Mouse (Mus musculus): ENCODE data around the gene Tmem87b. TPM values are rescaled to one million over a fixed set of nuclear protein-coding genes. Genes with fewer than 3 reads are reported as not detected.
A peak's percentile ranks its signal among the peaks of the same experiment; 100 is the strongest.

Gene Tmem87b
- polyA plus RNA-seq, 1 experiment from 2014 or later = 45.3 TPM

DNA sequence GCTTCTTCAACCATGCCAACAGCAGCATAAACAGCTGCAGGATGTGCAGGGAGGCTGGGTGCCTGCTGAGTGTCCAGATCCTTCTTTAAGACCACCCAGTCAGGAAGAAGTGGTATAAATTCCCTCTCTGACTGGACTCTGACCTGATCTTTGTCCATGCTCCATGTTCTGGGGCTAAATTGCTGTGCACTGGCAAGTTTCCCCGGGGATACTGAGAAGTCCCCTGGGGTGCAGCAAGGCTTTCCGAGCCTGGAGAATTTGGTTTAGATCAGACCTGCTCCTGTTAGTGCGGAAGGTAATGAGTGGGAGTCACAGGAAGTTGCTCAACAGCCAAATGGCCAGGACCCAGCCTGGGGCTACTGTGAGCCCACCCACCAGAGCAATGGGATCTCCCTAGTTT, 47.1 kb downstream of the Tmem87b start:
- Histone ChIP-seq H3K27ac (ENCODE audit: low read length) (no peak overlapping the region), H3K9ac (replicated peaks; ENCODE audit: low read depth, low read length) (no peak overlapping the region), H3K4me3 (replicated peaks; ENCODE audit: low read length) (no peak overlapping the region), H3K4me2 (ENCODE audit: low read length) (no peak overlapping the region), H3K9me3 (ENCODE audit: control insufficient read depth, low read length) (no peaks in the 10 kb centered on the region), H3K4me1 (replicated peaks; ENCODE audit: control insufficient read depth, insufficient read depth, low read length) (peaks cover 7% of the 10 kb centered on the region), H3K27me3 (replicated peaks; ENCODE audit: control insufficient read depth, insufficient read depth, low read length) (peaks cover 4% of the 10 kb centered on the region; the same call in 1 of the 2 replicates), H3K36me3 (ENCODE audit: control insufficient read depth, insufficient read depth) (no peaks in the 10 kb centered on the region)
- WGBS = 64% methylated on average over 3 of the region's 3 CpGs
- no peak for ATAC-seq

DNA sequence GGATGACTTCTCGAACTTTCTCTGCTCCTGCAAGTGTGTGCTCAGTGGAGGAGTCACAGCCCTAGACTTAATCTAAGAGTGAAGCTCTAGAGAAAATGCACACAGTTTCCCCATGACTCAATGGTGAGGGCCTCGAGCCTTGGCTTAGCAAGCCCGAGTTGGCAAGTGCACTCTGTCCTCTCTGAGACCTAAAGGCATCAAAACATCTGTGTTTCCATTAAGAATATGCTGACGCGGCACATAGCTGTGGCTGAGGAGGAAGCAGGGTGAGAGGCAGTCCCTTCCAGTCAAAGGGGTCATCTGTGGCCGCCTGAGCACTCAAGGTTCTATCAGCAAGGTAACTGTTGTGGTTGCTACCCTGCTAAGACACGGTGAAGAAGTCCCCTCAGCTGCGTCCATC, 53.7 kb downstream of the Tmem87b start:
- H3K4me3 ChIP-seq (replicated peaks; ENCODE audit: low read length) = no peak overlapping the region
- H3K4me1 ChIP-seq (replicated peaks; ENCODE audit: control insufficient read depth, insufficient read depth, low read length) = no peaks in the 10 kb centered on the region
- no peaks in the 10 kb centered on the region for H3K9me3 ChIP-seq (ENCODE audit: control insufficient read depth, low read length)
- 81% methylated on average over 8 of the region's 8 CpGs for WGBS
- no peaks in the 10 kb centered on the region for H3K36me3 ChIP-seq (ENCODE audit: control insufficient read depth, insufficient read depth)
- H3K27ac ChIP-seq (ENCODE audit: low read length) = no peak overlapping the region
- no peaks in the 10 kb centered on the region for H3K27me3 ChIP-seq (replicated peaks; ENCODE audit: control insufficient read depth, insufficient read depth, low read length)
- ATAC-seq = no peak
- no peak overlapping the region for H3K9ac ChIP-seq (replicated peaks; ENCODE audit: low read depth, low read length)
- H3K4me2 ChIP-seq (ENCODE audit: low read length) = no peak overlapping the region

GRCm38 (mm10) chr2:128872256-128872655, 54.3 kb downstream of the Tmem87b start:
- 91% methylated on average over 9 of the region's 9 CpGs for WGBS
- ATAC-seq = no peak
- no peaks in the 10 kb centered on the region for H3K36me3 ChIP-seq (ENCODE audit: control insufficient read depth, insufficient read depth)
- no peak overlapping the region for H3K27ac ChIP-seq (ENCODE audit: low read length)
- no peak overlapping the region for H3K4me3 ChIP-seq (replicated peaks; ENCODE audit: low read length)
- no peak overlapping the region for H3K4me2 ChIP-seq (ENCODE audit: low read length)
- no peaks in the 10 kb centered on the region for H3K4me1 ChIP-seq (replicated peaks; ENCODE audit: control insufficient read depth, insufficient read depth, low read length)
- H3K27me3 ChIP-seq (replicated peaks; ENCODE audit: control insufficient read depth, insufficient read depth, low read length) = no peaks in the 10 kb centered on the region
- H3K9ac ChIP-seq (replicated peaks; ENCODE audit: low read depth, low read length) = no peak overlapping the region
- no peaks in the 10 kb centered on the region for H3K9me3 ChIP-seq (ENCODE audit: control insufficient read depth, low read length)

- no peaks in the 10 kb centered on the region for H3K36me3 ChIP-seq (ENCODE audit: control insufficient read depth, insufficient read depth)
Observed at GRCm38 (mm10) chr2:128875526-128875925, 57.6 kb downstream of the Tmem87b start.

DNA sequence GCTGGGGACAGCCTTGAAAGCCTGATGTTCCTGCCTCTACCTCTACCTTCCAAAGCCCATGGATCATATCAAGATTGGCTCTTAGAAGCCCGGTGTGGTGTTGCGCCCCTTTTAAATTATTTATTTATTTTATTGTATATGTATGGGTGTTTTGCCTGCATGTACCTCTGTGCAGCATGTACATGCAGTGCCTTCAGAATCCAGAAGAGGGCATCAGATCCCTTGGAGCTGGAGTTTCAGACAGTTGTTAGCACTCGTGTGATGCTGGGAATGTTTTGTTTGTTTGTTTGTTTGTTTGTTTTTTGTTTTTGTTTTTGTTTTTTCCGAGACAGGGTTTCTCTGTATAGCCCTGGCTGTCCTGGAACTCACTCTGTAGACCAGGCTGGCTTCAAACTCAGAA, 63.3 kb downstream of the Tmem87b start:
- 74% methylated on average over 4 of the region's 4 CpGs for WGBS
- no peak overlapping the region for H3K4me3 ChIP-seq (replicated peaks; ENCODE audit: low read length)

More at GRCm38 (mm10) chr2:128875526-128875925, 57.6 kb downstream of the Tmem87b start:
- no peak overlapping the region for H3K4me3 ChIP-seq (replicated peaks; ENCODE audit: low read length)
- WGBS = 81% methylated on average over 8 of the region's 8 CpGs
- H3K27me3 ChIP-seq (replicated peaks; ENCODE audit: control insufficient read depth, insufficient read depth, low read length) = no peaks in the 10 kb centered on the region
- no peak overlapping the region for H3K27ac ChIP-seq (ENCODE audit: low read length)
- H3K9me3 ChIP-seq (ENCODE audit: control insufficient read depth, low read length) = no peaks in the 10 kb centered on the region
- no peaks in the 10 kb centered on the region for H3K4me1 ChIP-seq (replicated peaks; ENCODE audit: control insufficient read depth, insufficient read depth, low read length)
- H3K4me2 ChIP-seq (ENCODE audit: low read length) = no peak overlapping the region
- H3K9ac ChIP-seq (replicated peaks; ENCODE audit: low read depth, low read length) = no peak overlapping the region
- no peak for ATAC-seq

DNA sequence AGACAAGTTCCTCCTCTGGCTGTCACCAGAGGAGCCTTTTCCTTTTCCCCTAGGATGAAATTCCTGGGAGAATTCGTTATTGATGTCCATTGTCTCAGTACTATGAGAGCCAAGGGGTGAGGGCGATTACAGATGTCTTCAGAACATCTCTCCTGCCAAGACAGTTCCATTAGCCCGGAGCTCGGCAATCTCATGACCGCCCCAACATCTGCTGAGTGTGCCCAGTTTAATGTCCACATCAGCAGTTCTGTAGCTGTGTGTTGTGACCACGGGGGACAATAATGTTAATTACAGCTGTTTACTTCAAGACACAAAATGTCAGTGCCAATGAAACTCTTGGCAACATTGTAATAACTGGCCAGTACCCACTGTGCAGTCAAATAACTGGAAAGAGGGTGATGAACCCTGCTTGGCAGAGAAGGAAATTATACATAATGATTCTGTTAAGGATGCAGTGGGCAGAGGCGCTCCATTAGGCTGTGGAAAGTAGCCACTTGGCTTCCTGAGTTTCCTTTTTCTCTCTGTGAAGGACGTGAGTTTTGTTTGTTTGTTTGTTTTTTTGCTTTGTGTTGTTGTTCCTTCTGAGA, 67.4 kb downstream of the Tmem87b start:
- Histone ChIP-seq H3K36me3 (ENCODE audit: control insufficient read depth, insufficient read depth) (no peaks in the 10 kb centered on the region), H3K4me2 (ENCODE audit: low read length) (no peak overlapping the region), H3K4me1 (replicated peaks; ENCODE audit: control insufficient read depth, insufficient read depth, low read length) (no peaks in the 10 kb centered on the region), H3K4me3 (replicated peaks; ENCODE audit: low read length) (no peak overlapping the region), H3K27me3 (replicated peaks; ENCODE audit: control insufficient read depth, insufficient read depth, low read length) (no peaks in the 10 kb centered on the region), H3K27ac (ENCODE audit: low read length) (no peak overlapping the region), H3K9ac (replicated peaks; ENCODE audit: low read depth, low read length) (no peak overlapping the region), H3K9me3 (ENCODE audit: control insufficient read depth, low read length) (no peaks in the 10 kb centered on the region)
- ATAC-seq = no peak
- WGBS = 78% methylated on average over 8 of the region's 8 CpGs

More for the DNA sequence above, 63.3 kb downstream of the Tmem87b start:
- H3K27ac ChIP-seq (ENCODE audit: low read length) = no peak overlapping the region
- no peaks in the 10 kb centered on the region for H3K36me3 ChIP-seq (ENCODE audit: control insufficient read depth, insufficient read depth)
- no peaks in the 10 kb centered on the region for H3K27me3 ChIP-seq (replicated peaks; ENCODE audit: control insufficient read depth, insufficient read depth, low read length)
- H3K4me2 ChIP-seq (ENCODE audit: low read length) = no peak overlapping the region
- ATAC-seq = no peak
- no peak overlapping the region for H3K9ac ChIP-seq (replicated peaks; ENCODE audit: low read depth, low read length)
- no peaks in the 10 kb centered on the region for H3K9me3 ChIP-seq (ENCODE audit: control insufficient read depth, low read length)
- H3K4me1 ChIP-seq (replicated peaks; ENCODE audit: control insufficient read depth, insufficient read depth, low read length) = no peaks in the 10 kb centered on the region

- no peak overlapping the region for H3K27ac ChIP-seq (ENCODE audit: low read length)
- no peak for ATAC-seq
- H3K9me3 ChIP-seq (ENCODE audit: control insufficient read depth, low read length) = no peaks in the 10 kb centered on the region
- 56% methylated on average over 6 of the region's 6 CpGs for WGBS
- no peak overlapping the region for H3K4me3 ChIP-seq (replicated peaks; ENCODE audit: low read length)
- H3K4me1 ChIP-seq (replicated peaks; ENCODE audit: control insufficient read depth, insufficient read depth, low read length) = peaks cover 5% of the 10 kb centered on the region; the same call in 1 of the 2 replicates
- no peaks in the 10 kb centered on the region for H3K36me3 ChIP-seq (ENCODE audit: control insufficient read depth, insufficient read depth)
- H3K9ac ChIP-seq (replicated peaks; ENCODE audit: low read depth, low read length) = no peak overlapping the region
- H3K4me2 ChIP-seq (ENCODE audit: low read length) = no peak overlapping the region
- H3K27me3 ChIP-seq (replicated peaks; ENCODE audit: control insufficient read depth, insufficient read depth, low read length) = no peaks in the 10 kb centered on the region
Observed at GRCm38 (mm10) chr2:128887866-128888550, 70.1 kb downstream of the Tmem87b start.

- H3K9me3 ChIP-seq (ENCODE audit: control insufficient read depth, low read length) = no peaks in the 10 kb centered on the region
- no peak overlapping the region for H3K27ac ChIP-seq (ENCODE audit: low read length)
- H3K4me1 ChIP-seq (replicated peaks; ENCODE audit: control insufficient read depth, insufficient read depth, low read length) = peaks cover 5% of the 10 kb centered on the region; the same call in 1 of the 2 replicates
- H3K4me2 ChIP-seq (ENCODE audit: low read length) = no peak overlapping the region
- no peak for ATAC-seq
- no peaks in the 10 kb centered on the region for H3K27me3 ChIP-seq (replicated peaks; ENCODE audit: control insufficient read depth, insufficient read depth, low read length)
- WGBS = 83% methylated on average over 4 of the region's 4 CpGs
- no peaks in the 10 kb centered on the region for H3K36me3 ChIP-seq (ENCODE audit: control insufficient read depth, insufficient read depth)
- no peak overlapping the region for H3K9ac ChIP-seq (replicated peaks; ENCODE audit: low read depth, low read length)
- H3K4me3 ChIP-seq (replicated peaks; ENCODE audit: low read length) = no peak overlapping the region
Observed at GRCm38 (mm10) chr2:128890661-128891335, 72.9 kb downstream of the Tmem87b start.

DNA sequence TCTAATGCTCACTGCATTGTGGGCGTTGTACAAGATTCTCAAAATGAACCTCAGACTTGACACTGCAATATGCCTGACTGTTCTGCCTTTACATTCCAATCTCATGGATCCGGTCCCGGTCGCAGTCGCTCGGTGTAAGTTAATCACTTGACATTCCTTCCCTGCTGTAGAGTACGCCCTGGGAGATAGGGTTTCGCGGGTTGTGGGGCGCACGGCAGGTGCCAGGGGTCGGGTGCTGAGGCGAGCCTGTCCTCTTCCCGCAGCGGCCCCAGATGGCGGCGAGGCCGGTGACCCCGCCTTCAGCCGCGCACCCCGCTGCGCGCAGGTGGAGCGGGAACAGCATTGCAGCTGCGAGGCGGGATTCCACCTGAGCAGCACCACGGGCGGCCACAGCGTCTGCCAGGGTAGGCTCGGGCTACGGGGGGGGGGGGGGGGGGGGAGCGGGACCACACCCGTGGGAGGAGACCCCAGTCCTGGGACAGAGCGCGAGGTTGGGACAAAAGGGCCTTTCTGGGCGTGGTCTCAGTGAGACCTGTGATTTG, 74.3 kb downstream of the Tmem87b start:
- peak overlapping the region; percentile 46 for H3K4me3 ChIP-seq (replicated peaks; ENCODE audit: low read length)
- no peak overlapping the region for H3K27ac ChIP-seq (ENCODE audit: low read length)
- peak; percentile 54; the same call in 1 of the 2 replicates for ATAC-seq
- no peaks in the 10 kb centered on the region for H3K9me3 ChIP-seq (ENCODE audit: control insufficient read depth, low read length)
- peak overlapping the region; percentile 82 for H3K4me2 ChIP-seq (ENCODE audit: low read length)
- H3K36me3 ChIP-seq (ENCODE audit: control insufficient read depth, insufficient read depth) = no peaks in the 10 kb centered on the region
- peak overlapping the region; percentile 60 for H3K9ac ChIP-seq (replicated peaks; ENCODE audit: low read depth, low read length)
- 4% methylated on average over 33 of the region's 37 CpGs for WGBS
- H3K4me1 ChIP-seq (replicated peaks; ENCODE audit: control insufficient read depth, insufficient read depth, low read length) = peaks cover 5% of the 10 kb centered on the region; the same call in 1 of the 2 replicates
- no peaks in the 10 kb centered on the region for H3K27me3 ChIP-seq (replicated peaks; ENCODE audit: control insufficient read depth, insufficient read depth, low read length)

Data from forebrain, embryonic 16.5 days (tissue).